Mouse (Mus musculus) myocyte (in vitro differentiated cells): Measurements from ENCODE around the gene Boc. TPM values are rescaled to one million over a fixed set of nuclear protein-coding genes. Genes with fewer than 3 reads are reported as not detected.
A peak's percentile ranks its signal among the peaks of the same experiment; 100 is the strongest.

Experiments
- H3K27me3 ChIP-seq: one replicate; pipeline ENCODE4 v1.6.1; 2011; ENCODE audit not compliant: control insufficient read depth, insufficient read depth, insufficient read length
- H3K36me3 ChIP-seq: one replicate; pipeline ENCODE4 v1.6.1; 2011; ENCODE audit not compliant: control insufficient read depth, insufficient read depth
- H3K4me2 ChIP-seq: one replicate; pipeline ENCODE4 v1.6.1; 2011; ENCODE audit warnings: low read depth, control low read depth
- H3K4me3 ChIP-seq: one replicate; pipeline ENCODE4 v1.5.1; 2011; ENCODE audit warnings: mild to moderate bottlenecking, control low read depth, moderate library complexity
- H3K79me2 ChIP-seq: one replicate; pipeline ENCODE4 v1.6.1; 2011; ENCODE audit not compliant: control insufficient read depth, insufficient read depth
- H3ac ChIP-seq: one replicate; pipeline ENCODE4 v1.6.1; 2011; ENCODE audit not compliant: control insufficient read depth, insufficient read length
- CEBPB ChIP-seq: IDR thresholded peaks from 2 replicates; pipeline ENCODE4 v1.6.1; 2011; ENCODE audit warnings: mild to moderate bottlenecking, moderate library complexity; ENCODE audit not compliant: poor library complexity, insufficient read depth, severe bottlenecking
- E2F4 ChIP-seq: IDR thresholded peaks from one replicate; pipeline ENCODE4 v1.6.1; 2011; ENCODE audit warnings: mild to moderate bottlenecking, control low read depth, moderate library complexity; ENCODE audit not compliant: insufficient read depth
- MAX ChIP-seq: IDR thresholded peaks from one replicate; pipeline ENCODE4 v1.6.1; 2011; ENCODE audit warnings: low read depth, mild to moderate bottlenecking, control low read depth
- MYOD1 ChIP-seq, 3 experiments: IDR thresholded peaks; one replicate each; pipeline ENCODE4 v1.6.1; 2011; ENCODE audit warnings: control low read depth in 2 of 3, low read depth in 2 of 3, mild to moderate bottlenecking in 2 of 3, moderate library complexity in 1 of 3; ENCODE audit not compliant: insufficient read length in 2 of 3, control insufficient read depth in 1 of 3
- MYOG ChIP-seq, 3 experiments: IDR thresholded peaks; one replicate each; pipeline ENCODE4 v1.6.1; 2011; ENCODE audit warnings: control low read depth in 2 of 3, low read depth in 2 of 3, mild to moderate bottlenecking in 2 of 3; ENCODE audit not compliant: insufficient read length in 2 of 3, control insufficient read depth in 1 of 3, insufficient read depth in 1 of 3
- POLR2A ChIP-seq: IDR thresholded peaks from one replicate; pipeline ENCODE4 v1.6.1; 2011; ENCODE audit warnings: low read depth, mild to moderate bottlenecking, control low read depth, moderate library complexity; ENCODE audit not compliant: insufficient read length
- POLR2AphosphoS2 ChIP-seq: IDR thresholded peaks from one replicate; pipeline ENCODE4 v1.6.1; 2011; ENCODE audit warnings: low read depth, control low read depth; ENCODE audit not compliant: insufficient read length
- REST ChIP-seq: IDR thresholded peaks from one replicate; pipeline ENCODE4 v1.6.1; 2011; ENCODE audit warnings: mild to moderate bottlenecking, control low read depth, moderate library complexity; ENCODE audit not compliant: insufficient read depth, insufficient read length
- SRF ChIP-seq: IDR thresholded peaks from one replicate; pipeline ENCODE4 v1.6.1; 2011; ENCODE audit warnings: low read depth; ENCODE audit not compliant: control insufficient read depth, insufficient read length
- TCF12 ChIP-seq: IDR thresholded peaks from one replicate; pipeline ENCODE4 v1.6.1; 2011; ENCODE audit warnings: mild to moderate bottlenecking, control low read depth; ENCODE audit not compliant: poor library complexity, insufficient read depth, severe bottlenecking
- TCF3 ChIP-seq: IDR thresholded peaks from one replicate; pipeline ENCODE4 v1.6.1; 2011; ENCODE audit warnings: low read depth, control low read depth; ENCODE audit not compliant: insufficient read length
- USF1 ChIP-seq: IDR thresholded peaks from one replicate; pipeline ENCODE4 v1.6.1; 2011; ENCODE audit warnings: low read depth, mild to moderate bottlenecking, control low read depth, moderate library complexity
- polyA plus RNA-seq: library from polyadenylated mRNA; unstranded; fragments of >200 nt; fragmentation: generic; extraction: Trizol; gene quantifications from one replicate; pipeline ENCODE4 v1.2.1, GENCODE M21; 2012; ENCODE audit warnings: missing spikeins

Boc gene
- polyA plus RNA-seq, 1 experiment: 7.5 TPM

- no peaks in the 10 kb centered on the region for H3K79me2 ChIP-seq
- H3K4me2 ChIP-seq: no peak overlapping the region
- no peaks in the 10 kb centered on the region for H3K36me3 ChIP-seq
- no peak overlapping the region for H3ac ChIP-seq
- H3K27me3 ChIP-seq: no peaks in the 10 kb centered on the region
- no peak for TF ChIP-seq POLR2AphosphoS2
- no peak for TF ChIP-seq POLR2A
- TF ChIP-seq REST: no peak
- TF ChIP-seq E2F4: no peak
- TF ChIP-seq MAX: no peak
- TF ChIP-seq CEBPB: no peak
- TF ChIP-seq TCF12: no peak
- TF ChIP-seq MYOD1 (IDR thresholded peaks at IDR 0.05; ENCODE audit: control insufficient read depth in 1 of 3, insufficient read length in 2 of 3, low read depth in 2 of 3): no peak
- no peak for TF ChIP-seq SRF
- no peak for TF ChIP-seq USF1
- TF ChIP-seq MYOG (IDR thresholded peaks at IDR 0.05; ENCODE audit: control insufficient read depth in 1 of 3, insufficient read depth in 1 of 3, insufficient read length in 2 of 3, low read depth in 2 of 3): no peak
- no peak for TF ChIP-seq TCF3
- H3K4me3 ChIP-seq: no peak overlapping the region
Measured at GRCm38 (mm10) chr16:44487194-44487593, 71.5 kb downstream of the Boc start.

- H3K36me3 ChIP-seq: no peaks in the 10 kb centered on the region
Measured at GRCm38 (mm10) chr16:44486612-44487011, 72.1 kb downstream of the Boc start.

GRCm38 (mm10) chr16:44485691-44486090 is 73.0 kb downstream of the Boc start:
- Histone ChIP-seq H3K36me3 (no peaks in the 10 kb centered on the region), H3K27me3 (no peaks in the 10 kb centered on the region), H3ac (no peak overlapping the region), H3K4me2 (no peak overlapping the region), H3K79me2 (no peaks in the 10 kb centered on the region), H3K4me3 (no peak overlapping the region)
- TF ChIP-seq MAX (no peak), SRF (no peak), MYOG (IDR thresholded peaks at IDR 0.05; ENCODE audit: control insufficient read depth in 1 of 3, insufficient read depth in 1 of 3, insufficient read length in 2 of 3, low read depth in 2 of 3) (no peak), MYOD1 (IDR thresholded peaks at IDR 0.05; ENCODE audit: control insufficient read depth in 1 of 3, insufficient read length in 2 of 3, low read depth in 2 of 3) (no peak), POLR2AphosphoS2 (no peak), USF1 (no peak), CEBPB (no peak), POLR2A (no peak), E2F4 (no peak), REST (no peak), TCF3 (no peak)

More at GRCm38 (mm10) chr16:44486612-44487011, 72.1 kb downstream of the Boc start:
- no peaks in the 10 kb centered on the region for H3K27me3 ChIP-seq
- no peak overlapping the region for H3ac ChIP-seq
- H3K4me2 ChIP-seq: no peak overlapping the region
- no peak overlapping the region for H3K4me3 ChIP-seq
- TF ChIP-seq MAX (no peak), REST (no peak), POLR2AphosphoS2 (no peak), CEBPB (no peak), MYOG (IDR thresholded peaks at IDR 0.05; ENCODE audit: control insufficient read depth in 1 of 3, insufficient read depth in 1 of 3, insufficient read length in 2 of 3, low read depth in 2 of 3) (peak in 1 of 3 experiments; percentile 52), MYOD1 (IDR thresholded peaks at IDR 0.05; ENCODE audit: control insufficient read depth in 1 of 3, insufficient read length in 2 of 3, low read depth in 2 of 3) (peak in 1 of 3 experiments; percentile 48)
- no peaks in the 10 kb centered on the region for H3K79me2 ChIP-seq

GRCm38 (mm10) chr16:44484831-44485230 is 73.9 kb downstream of the Boc start:
- H3K36me3 ChIP-seq: no peaks in the 10 kb centered on the region
- no peaks in the 10 kb centered on the region for H3K79me2 ChIP-seq
- no peaks in the 10 kb centered on the region for H3K27me3 ChIP-seq
- peak overlapping the region; percentile 82 for H3K4me2 ChIP-seq
- H3ac ChIP-seq: no peak overlapping the region
- no peak overlapping the region for H3K4me3 ChIP-seq
- no peak for TF ChIP-seq SRF
- TF ChIP-seq USF1: no peak
- TF ChIP-seq E2F4: no peak
- no peak for TF ChIP-seq TCF12
- TF ChIP-seq POLR2AphosphoS2: no peak
- no peak for TF ChIP-seq MAX
- TF ChIP-seq CEBPB: no peak
- no peak for TF ChIP-seq MYOD1 (IDR thresholded peaks at IDR 0.05; ENCODE audit: control insufficient read depth in 1 of 3, insufficient read length in 2 of 3, low read depth in 2 of 3)
- TF ChIP-seq MYOG (IDR thresholded peaks at IDR 0.05; ENCODE audit: control insufficient read depth in 1 of 3, insufficient read depth in 1 of 3, insufficient read length in 2 of 3, low read depth in 2 of 3): no peak
- no peak for TF ChIP-seq REST
- no peak for TF ChIP-seq TCF3
- TF ChIP-seq POLR2A: no peak

GRCm38 (mm10) chr16:44484079-44484478 is 74.6 kb downstream of the Boc start:
- H3K4me2 ChIP-seq: peak overlapping the region; percentile 82
- H3K27me3 ChIP-seq: no peaks in the 10 kb centered on the region
- H3K4me3 ChIP-seq: no peak overlapping the region
- TF ChIP-seq MYOD1 (IDR thresholded peaks at IDR 0.05; ENCODE audit: control insufficient read depth in 1 of 3, insufficient read length in 2 of 3, low read depth in 2 of 3) (no peak), POLR2AphosphoS2 (no peak), SRF (no peak), REST (no peak), E2F4 (no peak), MYOG (IDR thresholded peaks at IDR 0.05; ENCODE audit: control insufficient read depth in 1 of 3, insufficient read depth in 1 of 3, insufficient read length in 2 of 3, low read depth in 2 of 3) (no peak), TCF3 (no peak), MAX (no peak), CEBPB (no peak), USF1 (no peak), POLR2A (no peak), TCF12 (no peak)
- H3K79me2 ChIP-seq: no peaks in the 10 kb centered on the region
- no peaks in the 10 kb centered on the region for H3K36me3 ChIP-seq
- H3ac ChIP-seq: no peak overlapping the region
